Mouse (Mus musculus): ENCODE measurements around the gene Ubn2. TPM values are rescaled to one million over a fixed set of nuclear protein-coding genes. Genes with fewer than 3 reads are reported as not detected.
"Not testable (repeated sequence)": the region's sequence is repeated elsewhere in the genome, so short reads cannot be mapped to it uniquely, and the experiment has no call there.

Gene Ubn2
- polyA plus RNA-seq, 2 experiments, result 3.5 to 4.8 TPM

- Histone ChIP-seq H3K4me1 (replicated peaks; ENCODE audit: control insufficient read depth in 2 of 2, insufficient read depth in 2 of 2, low read length in 1 of 2) (peaks cover 2 to 12% of the 10 kb centered on the region in 2 experiments), H3K27ac (peak within 1 kb of the TSS; percentile 91), H3K4me3 (ENCODE audit: insufficient read depth in 1 of 2, low read depth in 2 of 2, low read length in 2 of 2) (peak within 1 kb of the TSS; percentile 88 to 94), H3K9me3 (ENCODE audit: control insufficient read depth, low read length) (no peaks in the 10 kb centered on the region), H3K36me3 (replicated peaks; ENCODE audit: control insufficient read depth, insufficient read depth, low read depth) (no peaks in the 10 kb centered on the region), H3K9ac (replicated peaks) (peak within 1 kb of the TSS; percentile 88), H3K4me2 (ENCODE audit: low read depth) (peak within 1 kb of the TSS; percentile 79), H3K27me3 (ENCODE audit: control insufficient read depth, insufficient read depth, low read length) (no peaks in the 10 kb centered on the region)
- peak; percentile 98 to 99 (median 98) for DNase-seq (ENCODE audit: low read depth in 3 of 3, low spot score in 3 of 3)
- peak; percentile 31 for TF ChIP-seq EP300 (IDR thresholded peaks at IDR 0.05; ENCODE audit: low read depth)
- TF ChIP-seq CTCF (IDR thresholded peaks at IDR 0.05; ENCODE audit: low read depth), result peak; percentile 22; the same call in 1 of the 2 replicates
- 2% methylated on average over 41 of the region's 41 CpGs for WGBS (ENCODE audit: insufficient replicate concordance)
- ATAC-seq (ENCODE audit: insufficient read depth), result peak; percentile 84
These were observed 100.0 kb downstream of the Ubn2 start, which contains the start of gene Fmc1 for GRCm38 (mm10) chr6:38533428-38534405. TSS of gene Fmc1 (plus strand) at chr6:38533502.

GRCm38 (mm10) chr6:38534640-38535365 is 101.1 kb downstream of the Ubn2 start:
- no peak for TF ChIP-seq EP300 (IDR thresholded peaks at IDR 0.05; ENCODE audit: low read depth)
- TF ChIP-seq CTCF (IDR thresholded peaks at IDR 0.05; ENCODE audit: low read depth), result peak; percentile 99
- Histone ChIP-seq H3K9me3 (ENCODE audit: control insufficient read depth, low read length) (no peaks in the 10 kb centered on the region), H3K4me1 (replicated peaks; ENCODE audit: control insufficient read depth in 2 of 2, insufficient read depth in 2 of 2, low read length in 1 of 2) (peaks cover 2 to 12% of the 10 kb centered on the region in 2 experiments), H3K36me3 (replicated peaks; ENCODE audit: control insufficient read depth, insufficient read depth, low read depth) (no peaks in the 10 kb centered on the region), H3K4me3 (ENCODE audit: insufficient read depth in 1 of 2, low read depth in 2 of 2, low read length in 2 of 2) (peak overlapping the region; percentile 79 to 88), H3K27me3 (ENCODE audit: control insufficient read depth, insufficient read depth, low read length) (no peaks in the 10 kb centered on the region), H3K27ac (peak overlapping the region; percentile 91), H3K9ac (replicated peaks) (peak overlapping the region; percentile 88), H3K4me2 (ENCODE audit: low read depth) (peak overlapping the region; percentile 79)
- ATAC-seq (ENCODE audit: insufficient read depth) (peak; percentile 81), DNase-seq (ENCODE audit: low read depth in 3 of 3, low spot score in 3 of 3) (peak; percentile 89 to 95 (median 90))
- under 1% methylated on average over 53 of the region's 53 CpGs for WGBS (ENCODE audit: insufficient replicate concordance)

- Histone ChIP-seq H3K9me3 (ENCODE audit: control insufficient read depth, low read length) (no peaks in the 10 kb centered on the region), H3K9ac (replicated peaks) (peak overlapping the region; percentile 88), H3K4me2 (ENCODE audit: low read depth) (peak overlapping the region; percentile 79), H3K27me3 (ENCODE audit: control insufficient read depth, insufficient read depth, low read length) (no peaks in the 10 kb centered on the region), H3K4me1 (replicated peaks; ENCODE audit: control insufficient read depth in 2 of 2, insufficient read depth in 2 of 2, low read length in 1 of 2) (peaks cover 2 to 12% of the 10 kb centered on the region in 2 experiments), H3K36me3 (replicated peaks; ENCODE audit: control insufficient read depth, insufficient read depth, low read depth) (no peaks in the 10 kb centered on the region), H3K4me3 (ENCODE audit: insufficient read depth in 1 of 2, low read depth in 2 of 2, low read length in 2 of 2) (peak overlapping the region; percentile 79 to 88), H3K27ac (peak overlapping the region; percentile 61)
- ATAC-seq (ENCODE audit: insufficient read depth) (no peak), DNase-seq (ENCODE audit: low read depth in 3 of 3, low spot score in 3 of 3) (no peak)
- WGBS (ENCODE audit: insufficient replicate concordance), result 0% methylated on average over 9 of the region's 9 CpGs
- TF ChIP-seq EP300 (IDR thresholded peaks at IDR 0.05; ENCODE audit: low read depth) (no peak), CTCF (IDR thresholded peaks at IDR 0.05; ENCODE audit: low read depth) (no peak)
These were observed 101.6 kb downstream of the Ubn2 start for GRCm38 (mm10) chr6:38535366-38535690.

DNA sequence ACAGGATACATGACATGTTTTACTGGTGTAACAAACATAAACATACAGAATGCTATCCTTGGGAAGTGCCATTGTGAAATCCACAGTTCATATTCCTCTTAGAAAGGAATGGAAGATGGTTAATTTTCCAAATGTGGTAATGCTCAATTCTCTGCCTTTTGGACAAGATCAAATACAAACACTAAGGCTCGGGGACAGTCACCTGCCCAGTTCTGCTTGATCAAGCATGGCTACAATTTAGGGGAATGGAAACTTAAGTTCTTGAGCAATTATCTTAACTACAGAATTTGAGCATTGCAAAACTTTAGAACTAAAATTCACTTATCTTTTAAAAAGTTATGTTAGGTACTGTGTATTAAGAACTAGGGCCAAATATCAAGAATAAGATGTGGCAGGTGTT is 102.0 kb downstream of the Ubn2 start:
- Histone ChIP-seq H3K4me3 (ENCODE audit: insufficient read depth in 1 of 2, low read depth in 2 of 2, low read length in 2 of 2) (peak overlapping the region in 1 of 2 experiments; percentile 88; a peak in 2 of 4 replicates), H3K27ac (no peak overlapping the region), H3K36me3 (replicated peaks; ENCODE audit: control insufficient read depth, insufficient read depth, low read depth) (no peaks in the 10 kb centered on the region), H3K9ac (replicated peaks) (peak overlapping the region; percentile 88), H3K9me3 (ENCODE audit: control insufficient read depth, low read length) (no peaks in the 10 kb centered on the region), H3K4me1 (replicated peaks; ENCODE audit: control insufficient read depth in 2 of 2, insufficient read depth in 2 of 2, low read length in 1 of 2) (peaks cover 2 to 12% of the 10 kb centered on the region in 2 experiments), H3K27me3 (ENCODE audit: control insufficient read depth, insufficient read depth, low read length) (no peaks in the 10 kb centered on the region), H3K4me2 (ENCODE audit: low read depth) (peak overlapping the region; percentile 79)
- TF ChIP-seq EP300 (IDR thresholded peaks at IDR 0.05; ENCODE audit: low read depth), result no peak
- TF ChIP-seq CTCF (IDR thresholded peaks at IDR 0.05; ENCODE audit: low read depth), result no peak
- DNase-seq (ENCODE audit: low read depth in 3 of 3, low spot score in 3 of 3) (no peak), ATAC-seq (ENCODE audit: insufficient read depth) (no peak)
- 59% methylated on average over 1 of the region's 1 CpGs for WGBS (ENCODE audit: insufficient replicate concordance)

DNA sequence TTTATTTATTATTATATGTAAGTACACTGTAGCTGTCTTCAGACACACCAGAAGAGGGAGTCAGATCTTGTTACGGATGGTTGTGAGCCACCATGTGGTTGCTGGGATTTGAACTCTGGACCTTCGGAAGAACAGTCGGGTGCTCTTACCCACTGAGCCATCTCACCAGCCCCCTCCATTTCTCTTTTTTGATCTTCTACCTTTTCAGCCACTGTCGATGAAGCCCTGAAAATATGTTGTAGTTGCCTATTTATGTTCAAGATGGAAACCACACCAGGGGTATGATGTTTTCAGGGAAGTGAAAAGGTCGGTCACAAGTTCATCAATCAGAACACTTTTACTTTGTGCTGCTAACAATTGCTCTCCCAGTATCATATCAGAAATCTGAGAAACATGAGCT is 110.4 kb downstream of the Ubn2 start:
- H3K27ac ChIP-seq; H3K4me1 ChIP-seq (replicated peaks; ENCODE audit: control insufficient read depth in 2 of 2, insufficient read depth in 2 of 2, low read length in 1 of 2); H3K4me3 ChIP-seq (ENCODE audit: insufficient read depth in 1 of 2, low read depth in 2 of 2, low read length in 2 of 2); H3K9me3 ChIP-seq (ENCODE audit: control insufficient read depth, low read length); DNase-seq (ENCODE audit: low read depth in 3 of 3, low spot score in 3 of 3); H3K9ac ChIP-seq (replicated peaks); H3K36me3 ChIP-seq (replicated peaks; ENCODE audit: control insufficient read depth, insufficient read depth, low read depth); H3K27me3 ChIP-seq (ENCODE audit: control insufficient read depth, insufficient read depth, low read length); ATAC-seq (ENCODE audit: insufficient read depth); H3K4me2 ChIP-seq (ENCODE audit: low read depth): not testable (repeated sequence)
- WGBS (ENCODE audit: insufficient replicate concordance), result 84% methylated on average over 4 of the region's 5 CpGs

DNA sequence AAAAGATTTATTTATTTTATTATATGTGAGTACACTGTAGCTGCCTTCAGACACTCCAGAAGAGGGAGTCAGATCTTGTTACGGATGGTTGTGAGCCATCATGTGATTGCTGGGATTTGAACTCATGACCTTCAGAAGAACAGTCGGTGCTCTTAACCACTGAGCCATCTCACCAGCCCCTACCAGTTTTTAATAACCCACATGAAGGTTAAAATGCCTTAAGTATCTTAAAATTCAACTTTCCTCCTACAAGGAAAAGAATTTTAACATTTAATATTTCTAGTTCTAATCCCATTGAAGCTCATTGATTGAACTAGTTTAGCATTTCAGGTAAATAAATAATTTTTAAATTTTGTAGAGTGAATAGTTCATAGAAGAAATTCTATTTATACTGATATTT is 113.3 kb downstream of the Ubn2 start:
- H3K4me2 ChIP-seq (ENCODE audit: low read depth); H3K9me3 ChIP-seq (ENCODE audit: control insufficient read depth, low read length); ATAC-seq (ENCODE audit: insufficient read depth); H3K27ac ChIP-seq; H3K27me3 ChIP-seq (ENCODE audit: control insufficient read depth, insufficient read depth, low read length); H3K4me3 ChIP-seq (ENCODE audit: insufficient read depth in 1 of 2, low read depth in 2 of 2, low read length in 2 of 2); H3K36me3 ChIP-seq (replicated peaks; ENCODE audit: control insufficient read depth, insufficient read depth, low read depth); DNase-seq (ENCODE audit: low read depth in 3 of 3, low spot score in 3 of 3); H3K9ac ChIP-seq (replicated peaks): not testable (repeated sequence)
- WGBS (ENCODE audit: insufficient replicate concordance), result 73% methylated on average over 2 of the region's 2 CpGs
- peaks cover 9 to 12% of the 10 kb centered on the region in 2 experiments for H3K4me1 ChIP-seq (replicated peaks; ENCODE audit: control insufficient read depth in 2 of 2, insufficient read depth in 2 of 2, low read length in 1 of 2)

Measured in liver, embryonic 14.5 days (tissue).